Mouse (Mus musculus) limb, embryonic 12.5 days (tissue): ENCODE data around the gene Ano10. TPM values are rescaled to one million over a fixed set of nuclear protein-coding genes. Genes with fewer than 3 reads are reported as not detected.

Experiments used
- ATAC-seq: fragments of 200-750 bp; cut with Nextera tagmentation; 2 replicates; pipeline ENCODE4 v1.8.0; 2017; ENCODE audit warnings: low read depth, moderate TSS enrichment; ENCODE audit not compliant: insufficient number of reproducible peaks, insufficient read depth, low FRiP score, low TSS enrichment
- H3K27ac ChIP-seq: fragments of 300-500 bp; sonication (generic); 2 replicates; pipeline ENCODE4 v1.5.1; 2016; ENCODE audit warnings: mild to moderate bottlenecking, moderate library complexity
- H3K27me3 ChIP-seq: fragments of 300-500 bp; sonication (generic); 2 replicates; pipeline ENCODE4 v1.6.1; 2016; ENCODE audit warnings: mild to moderate bottlenecking, moderate library complexity
- H3K36me3 ChIP-seq: fragments of 300-500 bp; sonication (generic); 2 replicates; pipeline ENCODE4 v1.6.1; 2016; ENCODE audit warnings: mild to moderate bottlenecking, moderate library complexity
- H3K4me1 ChIP-seq: fragments of 300-500 bp; sonication (generic); replicated peaks from 2 replicates; pipeline ENCODE4 v1.6.1; 2016
- H3K4me2 ChIP-seq: fragments of 300-500 bp; sonication (generic); 2 replicates; pipeline ENCODE4 v1.6.1; 2016; ENCODE audit warnings: mild to moderate bottlenecking, moderate library complexity
- H3K4me3 ChIP-seq: fragments of 300-500 bp; sonication (generic); replicated peaks from 2 replicates; pipeline ENCODE4 v1.5.1; 2016; ENCODE audit warnings: mild to moderate bottlenecking
- H3K9ac ChIP-seq: fragments of 300-500 bp; sonication (generic); replicated peaks from 2 replicates; pipeline ENCODE4 v1.6.1; 2016; ENCODE audit warnings: mild to moderate bottlenecking, moderate library complexity
- H3K9me3 ChIP-seq: fragments of 300-500 bp; sonication (generic); 2 replicates; pipeline ENCODE4 v1.6.1; 2016; ENCODE audit warnings: mild to moderate bottlenecking, moderate library complexity
- WGBS: fragments of 180-500 bp; shearing (Covaris S2); methylation state at CpG from one replicate; pipeline ENCODE4 v1.1.7; 2016; 5-methylcytosine and 5-hydroxymethylcytosine counted together
- polyA plus RNA-seq: library from polyadenylated mRNA; unstranded; fragments of >200 nt; fragmentation: Nextera tagmentation; extraction: Ambion mirVana; gene quantifications from 2 replicates; pipeline ENCODE4 v1.2.1, GENCODE M21; 2016

The Ano10 gene
- polyA plus RNA-seq, 1 experiment from 2014 or later, result 33.1 TPM

GRCm38 (mm10) chr9:122155193-122155592 is 139.0 kb downstream of the Ano10 start:
- H3K4me1 ChIP-seq, result no peaks in the 10 kb centered on the region
- no peak for ATAC-seq
- no peak overlapping the region for H3K27ac ChIP-seq
- H3K36me3 ChIP-seq, result peaks cover 42% of the 10 kb centered on the region
- H3K27me3 ChIP-seq, result no peaks in the 10 kb centered on the region
- no peaks in the 10 kb centered on the region for H3K9me3 ChIP-seq
- H3K4me2 ChIP-seq, result no peak overlapping the region
- H3K9ac ChIP-seq, result no peak overlapping the region
- 97% methylated on average over 1 of the region's 1 CpGs for WGBS
- H3K4me3 ChIP-seq, result no peak overlapping the region

- no peak overlapping the region for H3K9ac ChIP-seq
- H3K27me3 ChIP-seq, result no peaks in the 10 kb centered on the region
- H3K4me2 ChIP-seq, result no peak overlapping the region
- H3K9me3 ChIP-seq, result no peaks in the 10 kb centered on the region
- peaks cover 34% of the 10 kb centered on the region for H3K36me3 ChIP-seq
- H3K4me1 ChIP-seq, result peaks cover 7% of the 10 kb centered on the region; the same call in 1 of the 2 replicates
- WGBS, result 88% methylated on average over 3 of the region's 3 CpGs
- no peak overlapping the region for H3K27ac ChIP-seq
- ATAC-seq, result no peak
- H3K4me3 ChIP-seq, result no peak overlapping the region
Observed at GRCm38 (mm10) chr9:122153436-122153835, 140.8 kb downstream of the Ano10 start.

GRCm38 (mm10) chr9:122152501-122152900 is 141.7 kb downstream of the Ano10 start:
- no peak overlapping the region for H3K4me2 ChIP-seq
- WGBS, result 82% methylated on average over 1 of the region's 1 CpGs
- H3K27ac ChIP-seq, result no peak overlapping the region
- peaks cover 7% of the 10 kb centered on the region; the same call in 1 of the 2 replicates for H3K4me1 ChIP-seq
- no peak overlapping the region for H3K9ac ChIP-seq
- H3K9me3 ChIP-seq, result no peaks in the 10 kb centered on the region
- no peak for ATAC-seq
- H3K36me3 ChIP-seq, result peaks cover 24% of the 10 kb centered on the region
- H3K27me3 ChIP-seq, result no peaks in the 10 kb centered on the region
- no peak overlapping the region for H3K4me3 ChIP-seq

- Histone ChIP-seq H3K27ac (no peak overlapping the region), H3K27me3 (no peaks in the 10 kb centered on the region), H3K36me3 (peaks cover 20% of the 10 kb centered on the region), H3K4me1 (peaks cover 7% of the 10 kb centered on the region; the same call in 1 of the 2 replicates), H3K9ac (no peak overlapping the region), H3K4me3 (no peak overlapping the region), H3K4me2 (no peak overlapping the region), H3K9me3 (no peaks in the 10 kb centered on the region)
- WGBS, result 85% methylated on average over 4 of the region's 4 CpGs
- ATAC-seq, result no peak
Observed at GRCm38 (mm10) chr9:122152063-122152462, 142.2 kb downstream of the Ano10 start.

GRCm38 (mm10) chr9:122149997-122150826 is 144.0 kb downstream of the Ano10 start:
- H3K9ac ChIP-seq, result no peak overlapping the region
- no peak overlapping the region for H3K27ac ChIP-seq
- peaks cover 21% of the 10 kb centered on the region for H3K36me3 ChIP-seq
- no peak for ATAC-seq
- no peaks in the 10 kb centered on the region for H3K27me3 ChIP-seq
- H3K4me3 ChIP-seq, result no peak overlapping the region
- H3K4me1 ChIP-seq, result peaks cover 7% of the 10 kb centered on the region; the same call in 1 of the 2 replicates
- no peak overlapping the region for H3K4me2 ChIP-seq
- no peaks in the 10 kb centered on the region for H3K9me3 ChIP-seq
- WGBS, result 85% methylated on average over 9 of the region's 9 CpGs

GRCm38 (mm10) chr9:122148356-122148755 is 145.9 kb downstream of the Ano10 start:
- H3K27ac ChIP-seq, result no peak overlapping the region
- no peak overlapping the region for H3K9ac ChIP-seq
- peaks cover 26% of the 10 kb centered on the region for H3K36me3 ChIP-seq
- 90% methylated on average over 3 of the region's 3 CpGs for WGBS
- H3K9me3 ChIP-seq, result peaks cover 8% of the 10 kb centered on the region; the same call in 1 of the 2 replicates
- no peaks in the 10 kb centered on the region for H3K27me3 ChIP-seq
- H3K4me3 ChIP-seq, result no peak overlapping the region
- H3K4me1 ChIP-seq, result peaks cover 7% of the 10 kb centered on the region; the same call in 1 of the 2 replicates
- H3K4me2 ChIP-seq, result no peak overlapping the region
- ATAC-seq, result no peak

GRCm38 (mm10) chr9:122146124-122146870 is 147.9 kb downstream of the Ano10 start:
- Histone ChIP-seq H3K9me3 (peaks cover 8% of the 10 kb centered on the region; the same call in 1 of the 2 replicates), H3K27ac (no peak overlapping the region), H3K9ac (no peak overlapping the region), H3K36me3 (peaks cover 26% of the 10 kb centered on the region), H3K4me2 (no peak overlapping the region), H3K27me3 (no peaks in the 10 kb centered on the region), H3K4me3 (no peak overlapping the region), H3K4me1 (peaks cover 7% of the 10 kb centered on the region; the same call in 1 of the 2 replicates)
- ATAC-seq, result no peak
- 84% methylated on average over 4 of the region's 4 CpGs for WGBS

- H3K4me1 ChIP-seq, result peaks cover 7% of the 10 kb centered on the region; the same call in 1 of the 2 replicates
- no peaks in the 10 kb centered on the region for H3K27me3 ChIP-seq
- H3K27ac ChIP-seq, result no peak overlapping the region
- peaks cover 26% of the 10 kb centered on the region for H3K36me3 ChIP-seq
- no peak overlapping the region for H3K9ac ChIP-seq
- no peak overlapping the region for H3K4me3 ChIP-seq
- H3K4me2 ChIP-seq, result no peak overlapping the region
- no peak for ATAC-seq
- peaks cover 8% of the 10 kb centered on the region; the same call in 1 of the 2 replicates for H3K9me3 ChIP-seq
Observed at GRCm38 (mm10) chr9:122145677-122146076, 148.5 kb downstream of the Ano10 start.

GRCm38 (mm10) chr9:122144776-122145175 is 149.4 kb downstream of the Ano10 start:
- no peak for ATAC-seq
- WGBS, result 94% methylated on average over 3 of the region's 3 CpGs

GRCm38 (mm10) chr9:122143219-122143618 is 151.0 kb downstream of the Ano10 start:
- peaks cover 31% of the 10 kb centered on the region for H3K36me3 ChIP-seq
- H3K27me3 ChIP-seq, result no peaks in the 10 kb centered on the region
- H3K27ac ChIP-seq, result no peak overlapping the region
- no peak for ATAC-seq
- H3K9me3 ChIP-seq, result peaks cover 8% of the 10 kb centered on the region; the same call in 1 of the 2 replicates
- no peak overlapping the region for H3K9ac ChIP-seq
- H3K4me3 ChIP-seq, result no peak overlapping the region
- no peaks in the 10 kb centered on the region for H3K4me1 ChIP-seq
- H3K4me2 ChIP-seq, result no peak overlapping the region
- 62% methylated on average over 1 of the region's 1 CpGs for WGBS

More at GRCm38 (mm10) chr9:122144776-122145175, 149.4 kb downstream of the Ano10 start:
- H3K4me1 ChIP-seq, result peaks cover 7% of the 10 kb centered on the region; the same call in 1 of the 2 replicates
- H3K36me3 ChIP-seq, result peaks cover 26% of the 10 kb centered on the region
- H3K4me2 ChIP-seq, result no peak overlapping the region
- peaks cover 8% of the 10 kb centered on the region; the same call in 1 of the 2 replicates for H3K9me3 ChIP-seq
- no peak overlapping the region for H3K27ac ChIP-seq
- H3K27me3 ChIP-seq, result no peaks in the 10 kb centered on the region
- no peak overlapping the region for H3K4me3 ChIP-seq
- no peak overlapping the region for H3K9ac ChIP-seq

GRCm38 (mm10) chr9:122139236-122139635 is 155.0 kb downstream of the Ano10 start:
- Histone ChIP-seq H3K4me3 (no peak overlapping the region), H3K27ac (no peak overlapping the region), H3K4me1 (no peaks in the 10 kb centered on the region), H3K27me3 (no peaks in the 10 kb centered on the region), H3K9me3 (peaks cover 1% of the 10 kb centered on the region; the same call in 1 of the 2 replicates), H3K36me3 (peaks cover 27% of the 10 kb centered on the region), H3K9ac (no peak overlapping the region), H3K4me2 (no peak overlapping the region)
- no peak for ATAC-seq
- WGBS, result 63% methylated on average over 2 of the region's 2 CpGs
